Mouse (Mus musculus) heart, postnatal 0 days (tissue): ENCODE results near the gene Gm7247. TPM values are rescaled to one million over a fixed set of nuclear protein-coding genes. Genes with fewer than 3 reads are reported as not detected.
"Not testable (repeated sequence)": the region's sequence is repeated elsewhere in the genome, so short reads cannot be mapped to it uniquely, and the experiment has no call there.

Source experiments
- ATAC-seq: fragments of 200-750 bp; cut with Nextera tagmentation; 2 replicates; pipeline ENCODE4 v1.8.0; 2017; ENCODE audit warnings: low read depth, moderate number of reproducible peaks, moderate library complexity; ENCODE audit not compliant: insufficient read depth
- DNase-seq: peaks from one replicate; pipeline ENCODE4 v3.0.0-alpha.2; 2016; ENCODE audit warnings: low spot score
- H3K27ac ChIP-seq: fragments of 300-500 bp; sonication (generic); 2 replicates; pipeline ENCODE4 v1.5.1; 2014; ENCODE audit warnings: low read depth, mild to moderate bottlenecking
- H3K27me3 ChIP-seq: fragments of 300-500 bp; sonication (generic); 2 replicates; pipeline ENCODE4 v1.6.1; 2014; ENCODE audit warnings: low read length, mixed read lengths; ENCODE audit not compliant: control insufficient read depth, insufficient read depth
- H3K36me3 ChIP-seq: fragments of 300-500 bp; sonication (generic); replicated peaks from 2 replicates; pipeline ENCODE4 v1.6.1; 2014; ENCODE audit warnings: low read length, mixed read lengths; ENCODE audit not compliant: control insufficient read depth, insufficient read depth
- H3K4me1 ChIP-seq: fragments of 300-500 bp; sonication (generic); 2 replicates; pipeline ENCODE4 v1.6.1; 2014; ENCODE audit warnings: antibody characterized with exemption; ENCODE audit not compliant: control insufficient read depth, insufficient read depth
- H3K4me2 ChIP-seq: fragments of 300-500 bp; sonication (generic); 2 replicates; pipeline ENCODE4 v1.6.1; 2014; ENCODE audit warnings: low read depth, mild to moderate bottlenecking, low read length, moderate library complexity
- H3K4me3 ChIP-seq: fragments of 300-500 bp; sonication (generic); 2 replicates; pipeline ENCODE4 v1.5.1; 2014; ENCODE audit warnings: low read depth, low read length
- H3K9ac ChIP-seq: fragments of 300-500 bp; sonication (generic); replicated peaks from 2 replicates; pipeline ENCODE4 v1.6.1; 2014; ENCODE audit warnings: low read depth, low read length, mixed read lengths
- H3K9me3 ChIP-seq: fragments of 300-500 bp; sonication (generic); replicated peaks from 2 replicates; pipeline ENCODE4 v1.6.1; 2016; ENCODE audit warnings: low read length; ENCODE audit not compliant: control insufficient read depth
- CTCF ChIP-seq: IDR thresholded peaks from 2 replicates; pipeline ENCODE4 v1.5.1; 2016; ENCODE audit warnings: antibody characterized with exemption, control low read depth, low read depth
- EP300 ChIP-seq: IDR thresholded peaks from 2 replicates; pipeline ENCODE4 v1.6.1; 2016; ENCODE audit warnings: antibody characterized with exemption, low read depth
- WGBS: fragments of 180-500 bp; shearing (Covaris S2); extraction: QIAGEN DNeasy Blood & Tissue Kit; methylation state at CpG from one replicate; pipeline ENCODE4 v1.1.7; 2014; 5-methylcytosine and 5-hydroxymethylcytosine counted together
- polyA plus RNA-seq: library from polyadenylated mRNA; unstranded; fragments of >200 nt; fragmentation: Nextera tagmentation; extraction: Ambion mirVana; gene quantifications from 2 replicates; pipeline ENCODE4 v1.2.1, GENCODE M21; 2015
- total RNA-seq: library from RNA; depleted of rRNA; stranded (reverse); fragments of >200 nt; gene quantifications from 2 replicates; pipeline ENCODE4 v1.2.3, GENCODE M21; 2014; ENCODE audit warnings: low replicate concordance

Gm7247 gene
- total and polyA plus RNA-seq, 2 experiments from 2014 or later: not detected

DNA sequence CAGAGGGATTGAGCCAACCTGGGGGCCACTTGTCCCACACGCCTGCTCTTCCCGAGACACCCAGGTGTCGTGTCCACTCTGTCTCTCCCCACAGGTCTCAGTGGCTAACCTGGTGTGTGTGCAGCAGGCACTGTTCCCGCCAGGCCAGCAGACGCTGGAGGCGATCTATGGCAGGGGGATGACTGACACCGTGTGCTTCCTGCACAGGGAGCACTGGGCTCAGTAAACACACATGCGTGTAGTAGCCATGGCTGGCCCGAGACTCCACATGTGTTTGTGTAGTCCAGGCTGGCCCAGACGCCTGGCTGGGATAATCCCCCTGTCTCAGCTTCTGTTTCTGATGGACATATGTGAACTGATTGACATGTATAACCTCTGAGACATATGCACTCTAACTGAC lies 22.8 kb downstream of the Gm7247 start:
- 93% methylated on average over 10 of the region's 10 CpGs for WGBS
- Histone ChIP-seq H3K27ac (no peak overlapping the region), H3K9ac (no peak overlapping the region), H3K4me2 (no peak overlapping the region), H3K36me3 (no peaks in the 10 kb centered on the region), H3K27me3 (no peaks in the 10 kb centered on the region), H3K4me1 (no peaks in the 10 kb centered on the region), H3K9me3 (peaks cover 15% of the 10 kb centered on the region), H3K4me3 (no peak overlapping the region)
- TF ChIP-seq CTCF (no peak), EP300 (no peak)
- no peak for ATAC-seq
- no peak for DNase-seq

DNA sequence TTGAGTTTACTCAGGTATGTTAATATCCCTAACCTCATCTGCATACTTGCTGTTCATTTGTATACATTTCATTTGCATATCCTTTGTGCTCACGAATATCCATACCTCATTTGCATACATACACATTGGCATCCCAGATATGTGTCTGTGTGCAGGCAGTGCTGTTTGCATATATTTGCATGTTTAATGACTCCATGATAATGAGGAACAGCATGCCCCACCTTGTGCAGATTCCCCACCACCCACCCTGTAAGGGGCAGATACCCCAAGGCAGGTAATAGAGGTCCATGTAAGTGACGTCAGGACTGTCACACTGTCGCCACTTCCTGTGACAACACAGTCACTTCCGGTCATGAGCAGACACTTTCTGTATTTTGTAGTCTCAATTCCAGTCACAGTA lies 24.2 kb downstream of the Gm7247 start:
- H3K9me3 ChIP-seq: peaks cover 15% of the 10 kb centered on the region
- ATAC-seq: no peak
- no peak for DNase-seq
- WGBS: 84% methylated on average over 4 of the region's 4 CpGs
- no peak overlapping the region for H3K4me2 ChIP-seq
- no peaks in the 10 kb centered on the region for H3K36me3 ChIP-seq
- no peak overlapping the region for H3K4me3 ChIP-seq
- no peak overlapping the region for H3K27ac ChIP-seq
- H3K9ac ChIP-seq: no peak overlapping the region
- H3K4me1 ChIP-seq: no peaks in the 10 kb centered on the region
- TF ChIP-seq EP300 (no peak), CTCF (no peak)
- no peaks in the 10 kb centered on the region for H3K27me3 ChIP-seq

DNA sequence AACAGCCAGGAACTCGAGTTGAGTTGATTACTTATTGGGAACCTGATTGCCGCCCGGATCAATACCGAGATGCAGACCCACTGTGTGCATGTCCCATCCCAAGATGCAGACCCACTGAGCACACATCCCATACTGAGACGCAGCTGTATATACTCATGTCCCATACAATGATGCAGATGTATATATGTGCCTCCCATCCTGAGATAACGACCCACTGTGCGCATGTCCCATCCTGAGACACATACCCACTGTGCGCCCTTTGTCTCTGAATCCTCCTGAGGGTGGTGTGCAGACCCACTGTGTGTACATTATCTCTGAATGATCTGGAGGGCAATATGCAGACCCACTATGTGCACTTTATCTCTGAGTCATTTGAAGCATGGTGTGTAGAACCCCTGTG lies 26.2 kb downstream of the Gm7247 start:
- H3K9me3 ChIP-seq: peaks cover 15% of the 10 kb centered on the region
- no peaks in the 10 kb centered on the region for H3K4me1 ChIP-seq
- H3K4me2 ChIP-seq: no peak overlapping the region
- no peak for TF ChIP-seq CTCF
- no peak for TF ChIP-seq EP300
- 93% methylated on average over 8 of the region's 8 CpGs for WGBS
- no peaks in the 10 kb centered on the region for H3K27me3 ChIP-seq
- H3K36me3 ChIP-seq: no peaks in the 10 kb centered on the region
- DNase-seq: no peak
- ATAC-seq: no peak
- no peak overlapping the region for H3K4me3 ChIP-seq
- no peak overlapping the region for H3K9ac ChIP-seq
- H3K27ac ChIP-seq: no peak overlapping the region

DNA sequence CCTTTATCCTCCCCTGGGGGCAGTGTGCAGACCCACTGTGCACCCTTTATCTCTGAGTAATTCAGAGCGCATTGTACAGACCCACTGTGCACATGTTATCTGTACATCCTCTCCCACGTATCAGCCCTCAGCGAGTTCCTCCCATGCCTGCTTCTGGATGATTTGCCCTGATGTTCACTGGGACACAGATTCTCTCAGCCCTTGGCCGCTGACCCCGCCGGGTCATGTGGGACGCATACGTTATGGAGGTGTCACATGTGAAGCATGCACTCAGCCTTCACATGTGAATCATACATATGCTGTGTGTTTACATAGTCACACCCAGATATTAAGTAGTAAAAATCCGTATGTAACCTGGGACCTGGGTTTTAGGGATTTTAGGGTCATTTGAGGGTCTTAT lies 26.7 kb downstream of the Gm7247 start:
- no peaks in the 10 kb centered on the region for H3K4me1 ChIP-seq
- DNase-seq (no peak), ATAC-seq (no peak)
- no peak overlapping the region for H3K27ac ChIP-seq
- H3K4me3 ChIP-seq: no peak overlapping the region
- no peaks in the 10 kb centered on the region for H3K27me3 ChIP-seq
- WGBS: 93% methylated on average over 9 of the region's 9 CpGs
- H3K36me3 ChIP-seq: no peaks in the 10 kb centered on the region
- H3K9ac ChIP-seq: no peak overlapping the region
- no peak for TF ChIP-seq EP300
- TF ChIP-seq CTCF: no peak
- H3K4me2 ChIP-seq: no peak overlapping the region
- H3K9me3 ChIP-seq: peaks cover 12% of the 10 kb centered on the region

DNA sequence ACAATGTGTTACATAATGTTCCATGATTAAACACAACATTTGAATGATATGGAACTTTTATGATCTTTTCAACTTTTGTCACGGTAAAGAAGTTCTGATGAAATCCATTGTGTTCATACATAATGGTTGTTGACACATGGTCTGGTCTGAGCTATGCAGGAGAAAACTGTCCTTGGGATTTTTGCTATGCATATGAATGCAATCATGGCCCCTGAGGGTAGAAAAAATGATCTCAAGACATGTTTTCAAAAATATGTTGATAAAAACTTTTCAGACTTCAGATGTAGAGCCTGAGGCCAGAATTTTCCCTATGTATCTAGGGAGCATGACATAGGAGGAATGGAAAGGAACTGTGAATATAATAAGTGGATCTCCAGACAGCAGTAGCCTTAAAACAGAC lies 49.0 kb downstream of the Gm7247 start, which contains the start of gene Vmn2r88:
Vmn2r88 (plus strand) TSS at position 301 of the 400 bp plus-strand sequence.
- H3K36me3 ChIP-seq: no peaks in the 10 kb centered on the region
- H3K9me3 ChIP-seq: no peaks in the 10 kb centered on the region
- H3K4me3 ChIP-seq: no peak within 1 kb of the TSS
- no peaks in the 10 kb centered on the region for H3K27me3 ChIP-seq
- TF ChIP-seq EP300: no peak
- TF ChIP-seq CTCF: no peak
- DNase-seq (no peak), ATAC-seq (no peak)
- no peak within 1 kb of the TSS for H3K9ac ChIP-seq
- no peaks in the 10 kb centered on the region for H3K4me1 ChIP-seq
- 79% methylated on average over 1 of the region's 1 CpGs for WGBS
- H3K27ac ChIP-seq: no peak within 1 kb of the TSS
- no peak within 1 kb of the TSS for H3K4me2 ChIP-seq

DNA sequence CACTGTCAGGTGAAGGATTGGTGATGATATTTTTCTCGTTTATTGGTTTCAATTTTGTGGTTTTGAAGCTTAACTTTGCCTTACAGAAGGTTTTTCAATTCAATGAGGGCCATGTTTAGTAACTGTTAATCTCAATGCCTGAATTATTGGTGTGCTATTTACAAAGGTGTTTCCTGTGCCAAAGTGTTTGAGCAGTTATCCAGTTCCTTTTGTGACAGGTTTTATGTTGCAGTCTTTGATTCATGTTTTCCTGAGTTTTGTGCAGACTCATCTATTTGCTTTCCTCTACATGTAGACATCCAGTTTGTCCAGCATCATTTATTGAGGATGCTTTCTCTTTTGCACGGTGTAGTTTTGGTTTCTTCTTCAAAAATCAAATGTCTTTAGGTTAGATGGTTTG lies 62.3 kb downstream of the Gm7247 start:
- Histone ChIP-seq H3K4me3 (no peak overlapping the region), H3K9me3 (no peaks in the 10 kb centered on the region), H3K27ac (no peak overlapping the region), H3K4me2 (no peak overlapping the region), H3K27me3 (no peaks in the 10 kb centered on the region), H3K36me3 (no peaks in the 10 kb centered on the region), H3K4me1 (no peaks in the 10 kb centered on the region), H3K9ac (no peak overlapping the region)
- no peak for ATAC-seq
- TF ChIP-seq CTCF (no peak), EP300 (no peak)
- DNase-seq: no peak
- 45% methylated on average over 2 of the region's 2 CpGs for WGBS

DNA sequence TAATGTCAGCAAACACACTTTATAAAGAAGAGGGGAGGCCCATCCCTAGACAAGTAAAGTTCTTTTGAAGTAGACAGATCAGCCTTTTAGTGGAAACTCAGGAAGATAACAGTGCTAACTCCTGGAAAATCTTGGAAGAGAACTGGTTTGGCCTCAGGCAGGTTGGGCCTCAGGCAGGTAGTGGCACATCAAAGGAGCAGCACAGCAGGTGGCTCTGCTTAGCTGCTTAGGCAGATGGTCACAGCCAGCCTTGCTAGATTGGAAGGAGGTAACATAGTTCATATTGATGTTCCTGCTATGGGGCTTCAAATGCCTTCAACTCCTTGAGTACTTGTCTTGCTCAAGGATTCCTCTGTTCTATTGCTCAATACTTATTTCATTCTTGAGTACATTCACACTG lies 68.6 kb downstream of the Gm7247 start:
- not testable (repeated sequence) for H3K36me3 ChIP-seq, H3K4me2 ChIP-seq, H3K9ac ChIP-seq, H3K4me3 ChIP-seq, H3K27me3 ChIP-seq, H3K9me3 ChIP-seq, DNase-seq, ATAC-seq, H3K27ac ChIP-seq, H3K4me1 ChIP-seq
